Mouse (Mus musculus) erythroblast, embryonic 14.5 days (primary cell): Measurements from ENCODE around the gene Dytn.

ENCODE experiments used
- GATA1 ChIP-seq: IDR thresholded peaks from 2 replicates; pipeline ENCODE4 v1.6.1; 2012; ENCODE audit warnings: low read length, inconsistent platforms, mixed read lengths
- TAL1 ChIP-seq: IDR thresholded peaks from 3 replicates; pipeline ENCODE4 v1.6.1; 2012; ENCODE audit warnings: low read length, inconsistent platforms, mixed read lengths

- TF ChIP-seq GATA1 (no peak), TAL1 (no peak)
Measured at GRCm38 (mm10) chr1:63603870-63604500, 82.7 kb downstream of the Dytn start.
